Mouse (Mus musculus) lung, postnatal 4 days (tissue): Measurements from ENCODE around the gene Ubxn6.

Source experiments
- DNase-seq, 2 experiments: peaks; one replicate each; pipeline ENCODE4 v3.0.0; 2021

Gene Ubxn6

GRCm38 (mm10) chr17:56051369-56051768 lies 23.5 kb downstream of the Ubxn6 start:
- DNase-seq, result no peak

DNA sequence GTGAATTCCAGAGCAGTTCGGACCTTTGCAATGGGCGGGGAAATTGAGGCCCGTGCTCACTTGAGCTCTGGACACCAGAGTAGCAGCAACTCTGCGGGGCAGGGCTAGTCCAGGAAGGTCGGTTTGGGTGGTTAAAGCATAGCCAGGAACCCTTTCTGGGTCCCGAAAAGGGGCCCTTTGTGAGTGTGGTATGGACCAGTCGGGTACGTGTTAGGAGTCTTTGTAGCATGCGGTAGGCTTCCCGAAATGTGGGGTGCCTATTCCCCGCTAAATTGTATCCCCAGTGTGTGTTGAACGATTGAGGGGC lies 34.0 kb downstream of the Ubxn6 start:
- DNase-seq, result no peak

GRCm38 (mm10) chr17:56040030-56040856 lies 34.6 kb downstream of the Ubxn6 start, which contains the start of gene Chaf1a:
TSS of gene Chaf1a (plus strand) at chr17:56040439.
- DNase-seq, result peak; percentile 98

DNA sequence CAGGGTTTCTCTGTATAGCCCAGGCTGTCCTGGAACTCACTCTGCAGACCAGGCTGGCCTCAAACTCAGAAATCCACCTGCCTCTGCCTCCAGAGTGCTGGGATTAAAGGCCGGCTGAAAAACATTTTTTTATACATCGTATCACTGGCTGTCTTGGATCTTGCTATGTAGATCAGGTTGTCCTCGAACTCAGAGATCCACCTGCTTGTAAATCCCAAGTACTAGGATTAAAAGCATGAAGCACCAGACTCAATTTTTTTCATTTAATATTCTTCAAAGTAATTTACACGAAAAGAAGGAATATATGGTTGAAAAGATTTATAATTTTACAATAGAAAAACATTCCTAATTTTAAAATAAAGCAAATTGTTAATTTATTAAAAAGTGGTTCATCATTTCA lies 35.5 kb downstream of the Ubxn6 start:
- no peak for DNase-seq

DNA sequence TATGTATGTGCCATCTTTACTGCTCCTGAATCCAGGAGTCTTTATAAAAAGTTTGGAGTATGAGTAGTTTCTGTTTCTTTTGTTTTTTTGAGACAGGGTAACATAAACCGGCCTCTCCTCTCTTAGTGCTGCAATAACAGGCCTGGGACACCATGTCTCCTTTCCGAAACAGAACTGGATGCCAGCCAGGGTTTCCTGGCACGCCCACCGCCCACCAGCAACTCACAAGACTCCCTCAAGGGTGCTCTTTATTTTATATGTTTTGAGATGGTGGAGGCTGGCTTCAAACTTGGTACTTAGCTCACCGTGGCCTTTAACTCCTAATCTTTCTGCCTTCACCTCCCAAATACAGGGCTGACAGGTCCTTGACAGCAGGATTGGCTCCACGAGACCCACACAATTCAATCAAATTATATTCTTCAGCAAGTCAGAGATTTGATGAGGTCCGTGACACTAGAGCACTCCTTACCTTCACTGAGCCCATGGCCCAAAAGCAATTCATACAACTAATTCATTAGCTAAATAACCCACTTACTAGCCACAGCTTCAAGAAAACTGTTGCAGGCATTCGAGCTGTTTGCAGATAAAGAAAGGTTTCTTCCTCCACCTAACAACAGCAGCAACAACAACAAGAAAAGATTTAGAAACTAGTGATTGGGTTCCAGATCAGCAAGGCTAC lies 36.1 kb downstream of the Ubxn6 start:
- DNase-seq, result no peak

DNA sequence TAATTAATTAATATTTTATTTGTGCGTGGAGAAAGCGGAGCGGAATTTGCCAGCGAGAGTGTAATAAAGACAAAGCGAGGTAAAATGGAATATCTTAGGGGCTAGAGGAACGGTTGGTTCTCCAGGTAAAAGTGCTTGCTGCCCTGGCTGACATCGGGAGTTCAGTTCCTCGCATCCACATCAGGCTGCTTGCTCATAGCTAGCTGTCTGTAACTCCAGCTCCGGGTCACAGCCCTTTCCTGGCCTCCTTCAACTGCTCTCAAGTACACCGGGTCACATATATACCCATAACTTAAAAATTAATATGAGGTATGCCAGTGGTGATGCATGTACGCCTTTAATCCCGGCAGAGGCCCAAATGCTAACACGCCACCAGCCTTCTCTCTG lies 37.9 kb downstream of the Ubxn6 start:
- no peak for DNase-seq

- peak; percentile 99 to 100 for DNase-seq
Measured at GRCm38 (mm10) chr17:56036176-56036900, 38.5 kb downstream of the Ubxn6 start, which contains the start of gene Sh3gl1. TSS of gene Sh3gl1 (minus strand) at chr17:56036635.

DNA sequence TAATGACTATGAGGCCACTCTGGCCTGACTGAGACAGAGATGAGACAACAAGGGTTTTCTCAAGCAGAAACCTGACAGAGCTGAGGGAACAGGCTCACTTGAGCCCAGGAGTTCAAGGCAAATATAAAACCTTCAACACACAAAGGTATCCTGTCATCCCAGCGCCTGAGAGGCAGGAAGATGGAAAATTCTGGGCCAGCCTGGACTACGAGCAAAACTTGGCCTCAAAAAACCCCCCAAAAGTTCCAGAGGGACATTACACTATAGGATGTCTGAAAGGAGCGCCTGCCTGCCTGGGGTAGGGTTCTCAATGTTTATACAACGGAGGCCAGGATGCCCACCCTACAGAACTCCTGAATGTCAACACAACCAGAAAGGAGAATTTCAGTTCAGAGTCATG lies 39.6 kb downstream of the Ubxn6 start:
- DNase-seq, result no peak

DNA sequence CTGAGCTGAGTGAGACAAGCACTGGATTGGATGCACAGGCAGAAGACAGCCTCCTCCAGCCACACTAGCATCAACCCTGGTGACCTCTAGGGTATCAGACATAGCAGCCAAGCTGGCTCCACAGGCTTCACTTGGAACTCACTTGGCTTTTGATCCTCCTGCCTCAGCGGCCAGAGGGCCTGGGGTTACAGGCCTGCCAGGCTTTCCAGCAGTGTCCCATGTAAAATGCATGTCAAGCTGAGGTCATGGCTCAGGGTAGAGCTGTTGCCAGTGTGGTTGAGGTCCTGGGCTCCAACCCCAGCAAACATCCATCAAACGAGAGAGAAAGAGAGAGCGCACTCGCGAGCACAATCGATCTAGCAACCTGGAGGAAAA lies 40.1 kb downstream of the Ubxn6 start:
- DNase-seq, result no peak

- DNase-seq, result peak in 1 of 2 experiments; percentile 24
Measured at GRCm38 (mm10) chr17:56034040-56034725, 40.6 kb downstream of the Ubxn6 start.

GRCm38 (mm10) chr17:56032831-56033230 lies 42.0 kb downstream of the Ubxn6 start:
- peak in 1 of 2 experiments; percentile 29 for DNase-seq

DNA sequence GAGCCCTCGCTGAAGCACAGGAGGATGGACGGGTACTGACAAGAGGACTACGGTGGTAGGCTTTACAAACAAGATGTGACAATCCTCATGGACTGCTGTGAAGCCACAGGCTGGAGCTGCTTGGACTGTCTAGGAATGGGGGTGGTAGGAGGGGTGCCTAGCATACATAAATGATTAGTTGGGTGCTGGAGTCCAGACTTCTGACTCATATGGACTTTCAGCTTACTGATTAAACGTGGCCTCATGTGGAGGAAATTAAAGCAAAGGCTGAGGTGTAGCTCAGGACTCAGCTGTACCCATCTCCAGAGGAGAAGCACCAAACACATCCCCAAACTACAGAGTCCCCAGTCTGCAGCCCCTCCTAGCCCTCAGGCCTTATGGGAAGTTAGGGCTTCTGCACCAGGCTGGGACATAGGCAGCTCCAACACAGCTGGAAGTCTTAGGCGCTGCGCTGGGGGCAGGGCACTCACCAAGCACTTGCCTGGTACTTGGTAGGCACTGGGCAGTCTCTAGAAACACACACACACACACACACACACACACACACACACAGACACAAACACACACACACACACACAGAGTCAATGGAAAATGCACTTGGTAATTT lies 42.6 kb downstream of the Ubxn6 start:
- DNase-seq, result peak in 1 of 2 experiments; percentile 30

GRCm38 (mm10) chr17:56031431-56031830 lies 43.4 kb downstream of the Ubxn6 start:
- DNase-seq, result peak in 1 of 2 experiments; percentile 21

DNA sequence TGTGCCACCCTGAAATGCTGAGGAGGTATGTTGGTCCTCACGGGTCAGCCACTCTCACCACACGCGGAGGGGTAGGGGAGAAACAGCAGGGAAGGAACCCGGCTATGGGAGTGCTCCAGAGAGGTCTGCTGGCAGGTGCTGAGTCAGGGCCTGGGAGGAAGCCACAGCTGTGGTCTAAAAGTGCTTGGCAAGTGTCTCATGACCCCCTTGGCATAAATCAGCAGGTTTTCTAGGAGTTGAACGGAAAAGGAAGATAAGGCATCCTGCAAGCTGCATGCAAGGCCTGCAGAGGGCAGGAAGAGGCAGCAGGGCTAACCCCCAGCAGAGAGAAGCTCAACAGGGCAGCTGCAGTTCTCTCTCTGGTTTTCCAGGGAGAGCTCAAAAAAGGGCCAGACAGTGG lies 43.9 kb downstream of the Ubxn6 start:
- peak; percentile 28 to 48 for DNase-seq

- DNase-seq, result no peak
Measured at GRCm38 (mm10) chr17:56030238-56030870, 44.5 kb downstream of the Ubxn6 start.

GRCm38 (mm10) chr17:56027801-56028441 lies 46.9 kb downstream of the Ubxn6 start:
- DNase-seq, result no peak

GRCm38 (mm10) chr17:56026881-56027280 lies 47.9 kb downstream of the Ubxn6 start:
- DNase-seq, result no peak

GRCm38 (mm10) chr17:56026303-56026702 lies 48.5 kb downstream of the Ubxn6 start:
- no peak for DNase-seq

DNA sequence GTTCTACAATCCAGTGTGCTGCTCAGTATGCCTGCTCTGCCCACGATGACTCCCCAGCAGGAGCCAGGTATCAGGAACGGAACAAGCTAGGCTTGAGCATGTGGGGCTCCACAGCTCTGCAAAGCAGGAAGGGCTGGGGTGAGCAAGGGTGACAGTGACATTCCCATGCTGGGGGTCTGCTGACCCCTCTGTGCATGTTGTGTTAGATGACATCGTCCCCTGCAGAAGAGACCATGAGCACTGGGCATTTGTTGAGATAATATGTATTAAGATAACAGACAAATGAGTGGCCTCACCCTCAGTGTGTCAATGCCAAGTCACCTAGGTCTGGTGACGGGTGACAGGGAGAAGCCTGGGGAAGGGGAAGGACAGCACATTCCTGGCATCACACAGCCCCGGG lies 49.9 kb downstream of the Ubxn6 start:
- DNase-seq, result no peak

DNA sequence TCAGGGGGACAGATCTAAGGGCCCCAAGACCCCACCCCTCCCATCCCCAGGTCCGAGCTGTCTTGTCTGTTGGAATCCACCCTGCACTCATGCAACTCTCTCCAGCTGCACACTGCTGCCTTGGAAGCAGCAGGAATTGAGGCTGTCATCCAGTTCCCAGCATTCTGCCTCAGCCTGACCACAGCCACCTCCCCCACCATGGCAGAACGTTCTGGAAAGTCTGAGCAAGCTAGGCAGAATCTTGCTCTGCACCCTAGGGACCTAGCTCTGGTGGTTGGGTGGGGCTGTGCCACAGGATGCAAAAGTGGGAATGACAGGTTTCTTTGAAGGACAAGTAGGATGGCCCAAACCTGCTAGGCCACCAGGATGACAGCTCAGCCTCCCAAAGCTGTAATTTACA lies 50.4 kb downstream of the Ubxn6 start:
- peak in 1 of 2 experiments; percentile 17 for DNase-seq

GRCm38 (mm10) chr17:56023386-56023785 lies 51.4 kb downstream of the Ubxn6 start:
- peak; percentile 56 to 58 for DNase-seq

DNA sequence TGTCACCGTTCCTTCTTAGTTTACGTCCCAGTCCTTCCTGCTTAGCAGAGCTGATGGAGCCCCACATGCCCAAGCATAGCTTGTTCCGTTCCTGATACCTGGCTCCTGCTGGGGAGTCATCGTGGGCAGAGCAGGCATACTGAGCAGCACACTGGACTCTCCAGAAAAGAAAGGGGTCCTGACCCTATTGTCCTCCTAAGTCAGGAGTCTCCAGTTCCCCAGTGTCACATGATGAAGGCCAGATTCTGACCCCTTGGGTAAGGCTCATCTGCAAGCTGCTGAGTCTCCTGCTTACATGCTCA lies 51.9 kb downstream of the Ubxn6 start:
- no peak for DNase-seq
